Mouse (Mus musculus) heart, postnatal 36 days (tissue): Measurements from ENCODE around the gene Zdhhc12. TPM values are rescaled to one million over a fixed set of nuclear protein-coding genes. Genes with fewer than 3 reads are reported as not detected.

Source experiments
- DNase-seq, 2 experiments: peaks; one replicate each; pipeline ENCODE4 v3.0.0; 2021 to 2022
- intact Hi-C: fragments of 180-260 bp; cut with DNase I; formaldehyde crosslinking; loops from one replicate; pipeline ENCODE4 v1.15.1; 2025
- total RNA-seq, 2 experiments: library from RNA; stranded (reverse); gene quantifications; 2 replicates each; pipeline ENCODE4 v1.2.3; 2021

Gene Zdhhc12
- total RNA-seq, 2 experiments from 2014 or later = 4.1 to 4.7 TPM

DNA sequence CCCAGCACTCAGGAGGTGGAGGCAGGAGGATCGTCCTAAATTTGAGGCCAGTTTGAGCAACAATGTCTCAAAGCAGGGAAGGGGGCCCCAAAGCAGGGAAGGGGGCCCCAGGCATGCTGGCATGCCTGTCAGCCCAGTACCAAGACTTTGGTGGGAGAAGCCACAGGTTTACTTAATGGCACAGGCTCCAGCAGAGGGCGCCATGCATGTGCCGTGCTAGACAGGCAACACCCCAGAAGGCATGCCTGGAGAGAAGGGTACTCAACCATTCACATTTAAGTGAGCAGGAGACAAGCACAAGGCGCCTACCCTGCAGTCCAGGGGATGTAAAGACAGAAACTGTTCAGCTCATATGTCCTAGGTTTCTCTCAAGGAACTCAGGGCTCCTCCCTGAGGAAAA, 51.0 kb downstream of the Zdhhc12 start:
- peak; percentile 76 to 86 for DNase-seq
- intact Hi-C loops = loop anchor here (2.0 to 5.0 kb wide), 3 partner anchors 35 to 120 kb away; partner anchors contain the start of gene Pkn3

Other genes starting within 250 kb of the Zdhhc12 start
- 1 to 10 TPM; 4.4 to 4.9 TPM for gene Cercam, start 224.5 kb downstream of the Zdhhc12 start, total RNA-seq
- gene Odf2, start 204.4 kb downstream of the Zdhhc12 start, total RNA-seq = 10 to 100 TPM; 24.0 to 29.7 TPM
- 10 to 100 TPM; 22.5 to 26.8 TPM for gene Gle1, start 158.2 kb downstream of the Zdhhc12 start, total RNA-seq
- 100 to 1,000 TPM; 193 to 213 TPM for gene Sptan1, start 128.1 kb downstream of the Zdhhc12 start, total RNA-seq
- gene Wdr34, start 44.8 kb downstream of the Zdhhc12 start, total RNA-seq = 1 to 10 TPM; 6.4 to 8.2 TPM
- gene Set, start 36.3 kb downstream of the Zdhhc12 start, total RNA-seq = 100 to 1,000 TPM in 1 of 2 experiments, 10 to 100 TPM in 1; 87.1 to 103 TPM
- gene Pkn3, start 16.0 kb downstream of the Zdhhc12 start, total RNA-seq = 10 to 100 TPM in 1 of 2 experiments, 1 to 10 TPM in 1; 8.3 to 11.5 TPM
- 10 to 100 TPM; 24.3 to 27.3 TPM for gene Zer1, start 30.9 kb upstream of the Zdhhc12 start, total RNA-seq
- 10 to 100 TPM; 17.5 to 18.0 TPM for gene Tbc1d13, start 40.1 kb upstream of the Zdhhc12 start, total RNA-seq
- gene Endog, start 77.8 kb upstream of the Zdhhc12 start, total RNA-seq = 10 to 100 TPM; 91.8 to 92.4 TPM
- gene Spout1, start 84.8 kb upstream of the Zdhhc12 start, total RNA-seq = 1 to 10 TPM; 5.8 to 6.0 TPM
- 10 to 100 TPM; 40.9 to 42.8 TPM for gene Kyat1, start 112.2 kb upstream of the Zdhhc12 start, total RNA-seq
- gene Lrrc8a, start 144.1 kb upstream of the Zdhhc12 start, total RNA-seq = 10 to 100 TPM; 56.7 to 67.8 TPM
- gene Gm28035, start 146.9 kb upstream of the Zdhhc12 start, total RNA-seq = 1 to 10 TPM; 4.5 to 5.5 TPM
- 100 to 1,000 TPM in 1 of 2 experiments, 10 to 100 TPM in 1; 96.9 to 120 TPM for gene Phyhd1, start 172.6 kb upstream of the Zdhhc12 start, total RNA-seq
- gene Gm28038, start 187.4 kb upstream of the Zdhhc12 start, total RNA-seq = 1 to 10 TPM in 1 of 2 experiments, under 1 TPM in 1; 0.92 to 3.1 TPM
- gene Dolk, start 192.7 kb upstream of the Zdhhc12 start, total RNA-seq = 10 to 100 TPM; 22.4 to 24.7 TPM
- gene Nup188, start 192.7 kb upstream of the Zdhhc12 start, total RNA-seq = 10 to 100 TPM; 17.0 to 20.5 TPM